Mouse (Mus musculus) heart, adult 8-10 months (tissue): Measurements from ENCODE around the gene Tm9sf4. TPM values are rescaled to one million over a fixed set of nuclear protein-coding genes. Genes with fewer than 3 reads are reported as not detected.

Experiments used
- DNase-seq: peaks from one replicate; pipeline ENCODE4 v3.0.0; 2022; ENCODE audit warnings: low spot score
- total RNA-seq, 4 experiments: library from RNA; stranded (reverse); gene quantifications; 2 replicates each; pipeline ENCODE4 v1.2.4; 2022

Gene Tm9sf4
- total RNA-seq, 4 experiments from 2014 or later: 41.9 to 50.0 (median 45.1) TPM

GRCm38 (mm10) chr2:153214771-153215259, 53.7 kb downstream of the Tm9sf4 start:
- no peak for DNase-seq

GRCm38 (mm10) chr2:153215421-153215820, 54.3 kb downstream of the Tm9sf4 start:
- no peak for DNase-seq

- no peak for DNase-seq
Measured at GRCm38 (mm10) chr2:153217826-153218340, 56.8 kb downstream of the Tm9sf4 start.

- no peak for DNase-seq
Measured at GRCm38 (mm10) chr2:153218516-153218915, 57.4 kb downstream of the Tm9sf4 start.

- DNase-seq: no peak
Measured at GRCm38 (mm10) chr2:153221620-153222019, 60.5 kb downstream of the Tm9sf4 start.

- DNase-seq: no peak
Measured at GRCm38 (mm10) chr2:153222130-153222529, 61.0 kb downstream of the Tm9sf4 start.

GRCm38 (mm10) chr2:153222566-153222965, 61.5 kb downstream of the Tm9sf4 start:
- no peak for DNase-seq

GRCm38 (mm10) chr2:153224946-153225594, 64.0 kb downstream of the Tm9sf4 start, which contains the start of gene Tspyl3:
Tspyl3 (minus strand) TSS chr2:153225441.
- DNase-seq: no peak

GRCm38 (mm10) chr2:153225595-153225953, 64.5 kb downstream of the Tm9sf4 start:
- no peak for DNase-seq

- DNase-seq: no peak
Measured at GRCm38 (mm10) chr2:153227959-153228358, 66.9 kb downstream of the Tm9sf4 start.

- DNase-seq: no peak
Measured at GRCm38 (mm10) chr2:153228523-153228922, 67.4 kb downstream of the Tm9sf4 start.

- DNase-seq: no peak
Measured at GRCm38 (mm10) chr2:153237193-153237592, 76.1 kb downstream of the Tm9sf4 start.

- no peak for DNase-seq
Measured at GRCm38 (mm10) chr2:153237891-153238290, 76.8 kb downstream of the Tm9sf4 start.

GRCm38 (mm10) chr2:153238406-153238805, 77.3 kb downstream of the Tm9sf4 start:
- no peak for DNase-seq

- DNase-seq: no peak
Measured at GRCm38 (mm10) chr2:153239021-153239859, 78.1 kb downstream of the Tm9sf4 start.

GRCm38 (mm10) chr2:153239860-153240480, 78.9 kb downstream of the Tm9sf4 start:
- DNase-seq: no peak

- no peak for DNase-seq
Measured at GRCm38 (mm10) chr2:153240701-153241235, 79.7 kb downstream of the Tm9sf4 start.

GRCm38 (mm10) chr2:153241250-153242014, 80.3 kb downstream of the Tm9sf4 start, which contains the start of the genes Plagl2 and Pofut1:
Plagl2 (minus strand) TSS chr2:153241426.
Pofut1 (plus strand) TSS chr2:153241533.
- DNase-seq: peak; percentile 83

- DNase-seq: no peak
Measured at GRCm38 (mm10) chr2:153242156-153242555, 81.1 kb downstream of the Tm9sf4 start.

- no peak for DNase-seq
Measured at GRCm38 (mm10) chr2:153249751-153250150, 88.6 kb downstream of the Tm9sf4 start.

- DNase-seq: no peak
Measured at GRCm38 (mm10) chr2:153256604-153257003, 95.5 kb downstream of the Tm9sf4 start.
